Mouse (Mus musculus): ENCODE results near the gene Kpna2.
"Not testable (repeated sequence)": the region's sequence is repeated elsewhere in the genome, so short reads cannot be mapped to it uniquely, and the experiment has no call there.

The Kpna2 gene

GRCm38 (mm10) chr11:106999151-106999948 is at the start of gene Kpna2:
TSS of gene Kpna2 (minus strand) at chr11:106999541.
- DNase-seq (ENCODE audit: low read depth in 2 of 2, low spot score in 2 of 2), result peak; percentile 71 to 82

- DNase-seq (ENCODE audit: low read depth in 2 of 2, low spot score in 2 of 2), result no peak
Measured at GRCm38 (mm10) chr11:107046766-107047620, 47.7 kb upstream of the Kpna2 start.

- DNase-seq (ENCODE audit: low read depth in 2 of 2, low spot score in 2 of 2), result no peak
Measured at GRCm38 (mm10) chr11:107045546-107045945, 46.2 kb upstream of the Kpna2 start.

- DNase-seq (ENCODE audit: low read depth in 2 of 2, low spot score in 2 of 2), result peak; percentile 39 to 64
Measured at GRCm38 (mm10) chr11:107044321-107044720, 45.0 kb upstream of the Kpna2 start.

GRCm38 (mm10) chr11:107043361-107043760 is 44.0 kb upstream of the Kpna2 start:
- DNase-seq (ENCODE audit: low read depth in 2 of 2, low spot score in 2 of 2), result no peak

GRCm38 (mm10) chr11:107041396-107041795 is 42.1 kb upstream of the Kpna2 start:
- DNase-seq (ENCODE audit: low read depth in 2 of 2, low spot score in 2 of 2), result no peak

GRCm38 (mm10) chr11:107039417-107039816 is 40.1 kb upstream of the Kpna2 start:
- DNase-seq (ENCODE audit: low read depth in 2 of 2, low spot score in 2 of 2), result no peak

- no peak for DNase-seq (ENCODE audit: low read depth in 2 of 2, low spot score in 2 of 2)
Measured at GRCm38 (mm10) chr11:107034085-107034810, 34.9 kb upstream of the Kpna2 start.

GRCm38 (mm10) chr11:107031635-107032034 is 32.3 kb upstream of the Kpna2 start:
- DNase-seq (ENCODE audit: low read depth in 2 of 2, low spot score in 2 of 2), result no peak

- peak in 1 of 2 experiments; percentile 40 for DNase-seq (ENCODE audit: low read depth in 2 of 2, low spot score in 2 of 2)
Measured at GRCm38 (mm10) chr11:107029536-107029935, 30.2 kb upstream of the Kpna2 start.

- no peak for DNase-seq (ENCODE audit: low read depth in 2 of 2, low spot score in 2 of 2)
Measured at GRCm38 (mm10) chr11:107028754-107029153, 29.4 kb upstream of the Kpna2 start.

GRCm38 (mm10) chr11:107028275-107028618 is 28.9 kb upstream of the Kpna2 start:
- DNase-seq (ENCODE audit: low read depth in 2 of 2, low spot score in 2 of 2), result no peak

GRCm38 (mm10) chr11:107027431-107028274 is 28.3 kb upstream of the Kpna2 start:
- DNase-seq (ENCODE audit: low read depth in 2 of 2, low spot score in 2 of 2), result peak; percentile 73 to 77

GRCm38 (mm10) chr11:107026554-107027430 is 27.5 kb upstream of the Kpna2 start:
- no peak for DNase-seq (ENCODE audit: low read depth in 2 of 2, low spot score in 2 of 2)

- no peak for DNase-seq (ENCODE audit: low read depth in 2 of 2, low spot score in 2 of 2)
Measured at GRCm38 (mm10) chr11:107025411-107026321, 26.3 kb upstream of the Kpna2 start, which contains the start of gene 1810010H24Rik. TSS of gene 1810010H24Rik (plus strand) at chr11:107025681.

- DNase-seq (ENCODE audit: low read depth in 2 of 2, low spot score in 2 of 2), result no peak
Measured at GRCm38 (mm10) chr11:107024406-107024805, 25.1 kb upstream of the Kpna2 start.

- DNase-seq (ENCODE audit: low read depth in 2 of 2, low spot score in 2 of 2), result no peak
Measured at GRCm38 (mm10) chr11:107022050-107022683, 22.8 kb upstream of the Kpna2 start.

- not testable (repeated sequence) for DNase-seq (ENCODE audit: low read depth in 2 of 2, low spot score in 2 of 2)
Measured at GRCm38 (mm10) chr11:107019722-107020121, 20.4 kb upstream of the Kpna2 start.

All from CD8-positive naive resting alpha-beta T cell, adult 2 months (primary cell).